Mouse (Mus musculus) E14TG2a.4 (cell line): ENCODE results near the gene Il34.

ENCODE experiments used
- CTCF ChIP-seq: conservative IDR thresholded peaks from 2 replicates; pipeline ENCODE4 v1.5.1; 2014; ENCODE audit warnings: low read length
- NANOG ChIP-seq: IDR thresholded peaks from 2 replicates; pipeline ENCODE4 v1.6.1; 2014; ENCODE audit warnings: borderline replicate concordance, low read length, mixed read lengths

DNA sequence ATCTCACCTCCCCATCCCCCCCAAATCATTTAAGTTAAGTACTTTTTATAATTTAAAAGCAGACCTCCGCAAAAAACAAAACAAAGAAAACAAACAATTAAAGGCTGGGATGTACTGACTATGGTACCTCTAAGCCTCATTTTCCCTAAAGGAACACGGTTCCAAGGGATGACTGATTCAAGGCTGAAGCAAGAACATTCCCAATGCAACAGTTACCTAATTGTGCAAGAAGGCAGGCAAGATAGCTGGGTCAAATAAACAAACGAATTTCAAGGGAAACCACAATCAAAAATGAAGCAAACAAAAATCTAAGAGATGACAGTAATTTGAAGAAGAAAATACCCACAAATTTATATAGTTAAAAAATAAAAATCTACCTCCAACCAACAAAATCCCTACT, 16.2 kb upstream of the Il34 start:
- no peak for TF ChIP-seq CTCF
- TF ChIP-seq NANOG = no peak
